ENCODE assay signal across 10 mouse cellular contexts in the genomic region with DNA sequence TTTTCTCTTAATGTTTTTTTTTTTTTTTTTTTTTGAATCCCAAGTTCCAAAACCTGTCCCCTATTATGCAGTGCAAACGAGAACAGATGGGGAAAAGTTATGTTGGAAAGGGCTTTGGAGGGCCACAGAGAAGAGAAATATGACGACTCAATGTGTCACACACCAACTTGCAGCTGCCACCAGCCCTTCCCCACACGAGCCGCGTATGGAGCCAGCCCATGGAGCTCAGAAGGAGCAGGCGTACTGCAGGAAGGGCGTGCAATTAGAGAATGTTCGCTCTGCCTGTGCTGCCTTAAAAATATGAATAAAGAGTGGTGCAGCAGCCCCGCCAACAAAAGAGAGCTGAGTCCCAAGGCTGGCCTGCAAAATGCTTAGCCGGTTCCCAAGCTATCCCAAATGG. TPM values are rescaled to one million over a fixed set of nuclear protein-coding genes. Genes with fewer than 3 reads are reported as not detected.
A peak's percentile ranks its signal among the peaks of the same experiment; 100 is the strongest.
DNase-seq lines count a peak whose midpoint lies in the region; ATAC-seq and TF ChIP-seq lines count a peak whose summit lies in the region.
"Had no signal": no experiment of that assay in that cellular context is flagged by ENCODE, and none has a peak within 500 bp of the region (broad histone marks: within the 10 kb centered on the region; RNA-seq: fewer than 3 reads in every experiment).

No protein-coding gene starts in this region.

- H3K4me3 ChIP-seq in gastrocnemius, adult 2 months: peak overlapping the region; percentile 40
- no peak overlapping the region; the same call in 1 of the 2 replicates for H3K4me3 ChIP-seq in layer of hippocampus, adult 2 months
- no peak overlapping the region for H3K4me3 ChIP-seq in myocyte
- no peak overlapping the region for H3K4me3 ChIP-seq in heart, embryonic 10.5 days

- TF ChIP-seq POLR2A in myocyte (IDR thresholded peaks at IDR 0.05; ENCODE audit: insufficient read length, low read depth): no peak

- H3K36me3 ChIP-seq in myocyte (ENCODE audit: control insufficient read depth, insufficient read depth): no peaks in the 10 kb centered on the region
- no peaks in the 10 kb centered on the region for H3K36me3 ChIP-seq in heart, embryonic 10.5 days

- ATAC-seq in activated CD4-positive, CD25-positive, alpha-beta regulatory T cell, adult 4 months: no peak

- WGBS in heart, embryonic 10.5 days: 79% methylated on average over 10 of the region's 10 CpGs

- peak overlapping the region; percentile 54 for H3K4me2 ChIP-seq in myocyte (ENCODE audit: low read depth)

- peak; percentile 38 for DNase-seq in gastrocnemius, adult 2 months
- DNase-seq in gastrocnemius, adult 18-20 months (ENCODE audit: low spot score): no peak
- peak; percentile 91 for DNase-seq in brain, adult 2 months (ENCODE audit: low read depth, low spot score)
- DNase-seq in layer of hippocampus, adult 2 months (ENCODE audit: low spot score in 2 of 2): peak; percentile 79 to 90
- DNase-seq in heart, adult 8-10 months (ENCODE audit: low spot score): no peak
- DNase-seq in heart, embryonic 10.5 days (ENCODE audit: low spot score): no peak
- DNase-seq: cerebellum, adult 11-12 months had no signal

- H3ac ChIP-seq in myocyte (ENCODE audit: control insufficient read depth, insufficient read length): no peak overlapping the region

- no peak for TF ChIP-seq CTCF in gastrocnemius, adult 2 months (IDR thresholded peaks at IDR 0.05)
- no peak for TF ChIP-seq CTCF in layer of hippocampus, adult 2 months (conservative IDR thresholded peaks at IDR 0.05)

- H3K4me1 ChIP-seq in heart, embryonic 10.5 days: peaks cover 21% of the 10 kb centered on the region

- no peaks in the 10 kb centered on the region for H3K79me2 ChIP-seq in myocyte (ENCODE audit: control insufficient read depth, insufficient read depth)

- no peaks in the 10 kb centered on the region for H3K9me3 ChIP-seq in heart, embryonic 10.5 days

- no peaks in the 10 kb centered on the region for H3K27me3 ChIP-seq in myocyte (ENCODE audit: control insufficient read depth, insufficient read depth, insufficient read length)
- no peaks in the 10 kb centered on the region for H3K27me3 ChIP-seq in heart, embryonic 10.5 days (ENCODE audit: insufficient read depth, poor library complexity, severe bottlenecking)

- H3K27ac ChIP-seq in gastrocnemius, adult 2 months: no peak overlapping the region
- peak overlapping the region; percentile 85 for H3K27ac ChIP-seq in layer of hippocampus, adult 2 months
- H3K27ac ChIP-seq in heart, embryonic 10.5 days: no peak overlapping the region
- H3K27ac ChIP-seq: kidney, postnatal 0 days had no signal

- intact Hi-C loops in gastrocnemius, adult 2 months (cut with DNase I): no loop called here

TF ChIP-seq in myocyte, 11 proteins besides CTCF, POLR2A, EP300 and RAD21:
- TF ChIP-seq MAX (IDR thresholded peaks at IDR 0.05; ENCODE audit: low read depth) (no peak), TCF3 (IDR thresholded peaks at IDR 0.05; ENCODE audit: insufficient read length, low read depth) (peak; percentile 25), USF1 (IDR thresholded peaks at IDR 0.05; ENCODE audit: low read depth) (no peak), REST (IDR thresholded peaks at IDR 0.05; ENCODE audit: insufficient read depth, insufficient read length) (no peak), E2F4 (IDR thresholded peaks at IDR 0.05; ENCODE audit: insufficient read depth) (no peak), MYOG (IDR thresholded peaks at IDR 0.05; ENCODE audit: control insufficient read depth in 1 of 3, insufficient read depth in 1 of 3, insufficient read length in 2 of 3, low read depth in 2 of 3) (peak in 2 of 3 experiments; percentile 77 to 92), MYOD1 (IDR thresholded peaks at IDR 0.05; ENCODE audit: control insufficient read depth in 1 of 3, insufficient read length in 2 of 3, low read depth in 2 of 3) (peak; percentile 47 to 94 (median 91)), TCF12 (IDR thresholded peaks at IDR 0.05; ENCODE audit: insufficient read depth, poor library complexity, severe bottlenecking) (no peak)

RNA-seq across cellular contexts. Expression of a gene that starts 19.2 kb away (rescaled TPM):
- total RNA-seq in gastrocnemius, adult 2 months (2021): 1 to 10 TPM; 2.0 to 2.4 TPM
- total RNA-seq in gastrocnemius, adult 18-20 months (2021): 1 to 10 TPM; 2.1 to 3.1 TPM
- 10 to 100 TPM; 32.7 to 38.5 TPM for total RNA-seq in layer of hippocampus, adult 2 months (2021)
- polyA plus RNA-seq in myocyte (2012; fragmentation: generic; extraction: Trizol): 8.3 TPM
- 1 to 10 TPM; 1.9 to 4.7 (median 3.3) TPM for total RNA-seq in heart, adult 8-10 months (2022)
- polyA plus RNA-seq in activated CD4-positive, CD25-positive, alpha-beta regulatory T cell, adult 4 months (2017; shearing (Covaris generic)): under 1 TPM in 1 of 2 experiments, not detected in 1; 0.32 TPM
- polyA plus RNA-seq in heart, embryonic 10.5 days (2016; fragmentation: Nextera tagmentation; extraction: Ambion mirVana): 5.8 and 8.2 TPM in 2 replicates

RNA-seq across cellular contexts. Expression of a gene that starts 19.4 kb away (rescaled TPM):
- 10 to 100 TPM; 17.6 to 23.2 TPM for total RNA-seq in gastrocnemius, adult 2 months (2021)
- 10 to 100 TPM; 20.6 to 26.8 TPM for total RNA-seq in gastrocnemius, adult 18-20 months (2021)
- total RNA-seq in layer of hippocampus, adult 2 months (2021): 10 to 100 TPM; 46.0 to 48.2 TPM
- polyA plus RNA-seq in myocyte (2012; fragmentation: generic; extraction: Trizol): 35.6 TPM
- 10 to 100 TPM; 14.2 to 17.0 (median 15.0) TPM for total RNA-seq in heart, adult 8-10 months (2022)
- under 1 TPM in 1 of 2 experiments, not detected in 1; 0.65 TPM for polyA plus RNA-seq in activated CD4-positive, CD25-positive, alpha-beta regulatory T cell, adult 4 months (2017; shearing (Covaris generic))
- polyA plus RNA-seq in heart, embryonic 10.5 days (2016; fragmentation: Nextera tagmentation; extraction: Ambion mirVana): 9.4 and 11.1 TPM in 2 replicates

Comparison
In these comparisons a context has a peak if more than half of its experiments do, and no peak if none do; other contexts are left out.
1. DNase-seq: peak in gastrocnemius, adult 2 months (single experiment), brain, adult 2 months (single experiment) and layer of hippocampus, adult 2 months (2 of 2); none in gastrocnemius, adult 18-20 months (single experiment), heart, adult 8-10 months (single experiment) and heart, embryonic 10.5 days (single experiment).
2. RNA of a gene that starts 19.2 kb away (total RNA-seq): 32.7 to 38.5 TPM in layer of hippocampus, adult 2 months; 1.9 to 4.7 TPM in heart, adult 8-10 months, 2.1 to 3.1 TPM in gastrocnemius, adult 18-20 months and 2.0 to 2.4 TPM in gastrocnemius, adult 2 months; every median in the first group is over 4 times any median in the second.